Mouse (Mus musculus) thymus, postnatal 36 days (tissue): ENCODE data around the gene Mn1.
A peak's percentile ranks its signal among the peaks of the same experiment; 100 is the strongest.

Source experiments
- DNase-seq, 2 experiments: peaks; one replicate each; pipeline ENCODE4 v3.0.0; 2022; ENCODE audit warnings: mixed read lengths in 2 of 2

Gene Mn1

DNA sequence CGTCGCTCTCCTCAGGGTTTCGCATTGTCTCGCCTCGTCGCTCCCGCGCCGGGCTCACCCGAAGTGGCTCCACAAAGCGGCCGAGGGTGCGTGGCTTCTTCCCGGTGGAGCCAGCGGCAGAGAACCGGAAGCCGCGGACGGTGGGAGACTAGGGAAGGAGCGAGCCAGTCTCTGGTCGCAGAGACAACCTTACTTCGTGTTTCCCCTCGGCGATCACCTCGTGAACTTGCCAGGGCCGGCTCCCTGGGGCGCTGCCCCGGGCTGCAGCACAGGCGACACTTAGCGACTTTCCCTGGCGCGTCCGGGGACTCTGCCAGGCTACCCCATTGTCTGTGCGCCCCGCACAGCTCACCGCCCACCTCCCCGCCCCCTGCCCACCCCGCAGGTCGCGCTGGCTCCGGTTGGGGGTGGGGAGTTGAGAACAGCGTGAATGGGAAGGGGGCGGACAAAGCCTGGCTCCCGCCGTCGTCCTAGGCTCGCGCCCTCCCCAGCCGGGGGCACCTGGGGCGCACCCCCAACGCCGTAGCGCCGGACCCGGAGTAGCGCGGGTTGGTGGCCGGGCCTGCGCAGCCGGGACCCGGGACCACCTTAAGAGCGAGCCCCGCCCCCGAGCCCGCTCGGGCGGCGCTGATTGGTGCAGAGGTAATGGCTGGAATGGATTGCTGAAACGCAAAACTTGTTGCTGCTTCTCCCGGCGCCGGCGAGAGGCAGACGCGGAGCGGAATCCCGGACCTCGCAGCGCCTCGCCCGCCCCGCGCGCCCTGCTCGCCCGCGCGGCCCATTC lies at the start of gene Mn1:
TSS of gene Mn1 (plus strand) at position 772 of the 784 bp plus-strand sequence.
- peak; percentile 74 to 81 for DNase-seq

DNA sequence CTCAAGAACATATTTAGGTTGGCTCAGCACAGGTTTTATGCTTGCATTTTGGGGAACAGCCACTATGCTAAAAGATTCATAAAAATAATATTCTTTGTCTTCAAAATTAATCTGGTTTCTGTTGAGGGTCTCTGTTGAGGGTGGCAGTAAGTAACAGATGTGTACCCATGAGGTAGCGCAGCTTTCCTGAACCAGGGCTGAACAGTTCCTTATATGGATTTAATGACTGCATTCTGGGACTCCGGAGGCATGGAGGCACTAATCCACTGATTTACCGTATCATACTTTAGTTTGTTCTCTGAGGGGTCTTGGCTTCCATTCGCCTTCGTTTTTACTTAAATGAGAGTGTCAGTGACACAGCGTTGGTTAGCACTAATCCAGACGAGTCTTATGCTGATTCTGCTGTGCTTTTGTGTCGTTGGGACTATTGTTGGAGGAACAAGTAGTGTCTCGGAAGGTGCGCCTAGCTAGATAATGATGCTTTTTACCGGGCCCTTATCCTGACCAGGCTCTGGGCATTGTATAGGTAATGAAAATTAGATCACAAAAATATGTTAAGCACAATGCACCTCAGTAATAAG lies 49.1 kb upstream of the Mn1 start:
- DNase-seq, result no peak

DNA sequence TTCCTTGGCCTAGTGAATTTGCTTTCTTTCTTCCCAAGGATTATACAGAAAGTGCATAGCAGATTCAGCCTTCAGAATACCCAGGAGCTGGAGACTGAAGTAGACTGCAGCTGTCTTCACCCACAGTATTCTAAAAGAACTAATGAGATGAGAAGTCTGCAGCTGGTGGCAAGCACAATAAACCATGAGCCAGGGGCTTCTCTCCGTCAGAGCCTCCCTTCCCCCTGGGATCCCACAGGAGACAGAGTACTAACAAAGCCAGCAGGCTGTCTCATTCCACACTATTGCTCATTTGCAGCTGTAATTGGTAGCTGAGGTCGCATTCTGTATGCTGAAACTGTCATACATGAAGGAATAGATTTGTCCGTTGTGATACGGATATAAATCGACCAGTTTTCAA lies 48.6 kb upstream of the Mn1 start:
- no peak for DNase-seq

DNA sequence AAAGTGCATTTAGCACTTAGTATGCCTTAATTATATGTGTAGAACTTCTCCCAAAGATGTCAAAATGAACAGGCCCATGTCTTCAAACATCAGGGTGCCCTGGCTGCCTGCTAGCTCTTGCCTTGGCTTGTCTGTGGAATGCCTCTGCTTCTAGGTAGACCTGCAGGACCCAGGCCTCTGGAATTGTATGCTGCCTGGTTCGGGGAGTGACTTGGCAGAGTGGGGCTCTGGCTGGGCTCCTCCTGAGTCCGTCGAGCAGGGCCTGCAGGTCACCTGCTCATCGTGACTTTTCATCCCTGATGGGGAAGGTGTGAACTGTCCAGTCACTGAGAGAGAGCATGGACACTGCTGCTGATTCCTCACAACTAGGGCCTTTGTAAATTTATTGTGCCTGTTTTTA lies 41.5 kb upstream of the Mn1 start:
- no peak for DNase-seq

DNA sequence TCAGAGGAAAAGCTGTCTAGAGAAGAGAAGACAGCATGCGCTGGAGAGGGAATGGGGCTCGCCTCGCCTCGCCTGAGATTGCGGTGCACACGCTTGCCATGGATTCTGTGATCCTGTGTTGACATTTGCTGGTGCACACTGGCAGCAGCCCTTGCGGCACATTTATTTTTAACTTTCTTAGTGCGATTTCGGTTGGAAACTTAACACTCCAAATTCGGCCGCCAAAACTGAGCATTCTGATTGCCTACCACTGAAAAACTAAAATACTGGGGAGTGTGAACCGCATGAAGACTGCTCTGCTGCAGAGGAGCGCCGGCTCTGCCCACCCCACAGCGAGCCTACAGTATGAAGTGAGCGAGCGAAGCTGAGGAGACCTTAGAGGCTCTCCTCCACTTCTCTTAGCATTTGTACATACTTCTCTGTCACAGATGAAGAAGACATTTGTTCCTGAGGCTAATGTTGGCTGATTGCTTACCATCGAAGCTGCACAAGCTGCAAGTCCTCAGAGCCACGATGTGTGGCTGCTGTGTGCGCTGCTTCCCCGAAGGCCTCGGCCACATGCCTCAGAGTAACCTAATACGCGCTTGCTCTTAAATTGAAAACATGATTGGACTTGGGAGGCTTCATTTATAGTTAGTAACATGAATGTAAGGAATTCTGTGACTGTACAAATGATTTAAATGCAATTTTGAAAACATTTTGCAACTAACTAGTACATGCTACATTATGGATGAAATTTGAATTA lies 40.7 kb upstream of the Mn1 start:
- peak in 1 of 2 experiments; percentile 0 for DNase-seq

DNA sequence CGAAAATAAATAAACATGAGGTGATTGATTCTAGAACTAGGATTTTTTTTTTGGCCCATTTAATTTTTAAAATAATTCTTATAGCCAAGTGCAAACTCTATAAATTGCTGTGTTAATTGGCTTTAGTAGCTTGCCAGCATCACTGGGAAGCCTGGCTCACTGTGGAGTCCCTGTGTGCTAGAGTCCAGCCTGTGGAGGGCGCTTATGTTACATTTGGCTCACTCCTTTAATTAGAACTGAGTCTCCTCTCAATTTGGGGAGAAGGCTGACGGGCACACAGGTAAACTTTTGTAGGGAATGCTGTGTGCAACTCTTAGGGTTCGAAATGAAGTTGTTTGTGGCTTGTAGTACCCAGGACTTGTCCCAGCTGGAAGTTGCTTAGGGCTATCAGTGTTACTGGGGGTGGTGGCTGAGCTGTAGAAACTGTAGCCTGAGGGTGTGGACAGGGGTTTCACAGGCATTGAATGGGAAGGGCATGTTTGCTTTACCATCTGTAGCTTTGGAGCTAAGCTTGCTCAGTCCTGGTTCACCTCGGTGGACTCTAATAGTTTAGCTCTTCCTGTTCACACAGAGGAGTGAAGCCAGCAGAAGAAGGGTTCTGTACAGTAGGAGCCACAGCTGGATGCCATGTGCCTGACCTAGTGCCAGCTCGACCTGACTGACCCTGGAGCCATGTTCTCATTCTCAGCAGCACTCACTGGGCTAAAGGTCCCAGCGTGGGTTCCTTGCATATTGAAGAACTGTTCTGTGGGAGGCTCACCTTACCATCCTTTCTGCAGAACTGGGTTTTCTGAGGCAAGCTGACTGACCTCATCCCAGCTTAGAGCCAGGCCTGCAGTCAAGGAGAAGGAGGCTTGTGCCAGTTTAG lies 38.8 kb upstream of the Mn1 start:
- no peak for DNase-seq

DNA sequence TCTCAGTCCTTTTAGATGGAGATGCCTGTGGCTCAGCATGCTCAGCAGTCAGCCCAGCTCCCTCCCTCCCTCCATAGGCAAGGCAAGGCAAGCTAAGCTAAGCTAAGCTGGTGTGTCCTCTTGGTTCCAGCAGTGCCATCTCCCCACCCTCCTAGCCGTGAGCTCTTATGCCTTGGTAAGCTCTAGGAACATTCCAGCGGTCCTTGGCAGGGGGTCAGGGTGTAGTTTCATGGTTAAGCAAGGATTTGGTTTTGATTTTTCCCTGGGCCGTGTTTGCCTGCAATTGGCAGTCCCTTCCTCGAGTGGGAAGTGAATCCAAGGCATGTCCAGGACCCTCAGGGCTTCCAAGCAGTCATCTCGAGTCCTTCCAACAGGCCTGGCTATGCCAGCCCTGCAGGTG lies 33.8 kb upstream of the Mn1 start:
- DNase-seq, result no peak

DNA sequence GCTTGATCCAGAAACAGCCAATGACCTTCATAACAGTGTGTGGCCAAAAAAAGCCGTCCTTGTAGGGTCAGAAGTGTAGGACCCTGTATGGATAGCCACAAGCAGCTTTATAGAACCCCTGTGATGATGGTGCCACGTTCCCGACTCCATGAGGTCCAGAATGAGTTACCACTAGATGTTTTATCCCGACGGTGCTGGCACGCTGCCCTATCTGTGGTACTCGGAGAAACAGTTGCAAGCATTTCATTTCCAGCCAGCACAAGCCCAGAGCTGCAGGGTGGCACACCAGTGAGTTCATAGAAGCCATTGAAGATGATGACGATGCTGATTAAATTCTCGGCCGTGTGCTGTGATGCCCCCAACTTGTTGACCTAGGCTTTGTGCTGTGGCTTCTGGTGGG lies 26.3 kb upstream of the Mn1 start:
- no peak for DNase-seq

DNA sequence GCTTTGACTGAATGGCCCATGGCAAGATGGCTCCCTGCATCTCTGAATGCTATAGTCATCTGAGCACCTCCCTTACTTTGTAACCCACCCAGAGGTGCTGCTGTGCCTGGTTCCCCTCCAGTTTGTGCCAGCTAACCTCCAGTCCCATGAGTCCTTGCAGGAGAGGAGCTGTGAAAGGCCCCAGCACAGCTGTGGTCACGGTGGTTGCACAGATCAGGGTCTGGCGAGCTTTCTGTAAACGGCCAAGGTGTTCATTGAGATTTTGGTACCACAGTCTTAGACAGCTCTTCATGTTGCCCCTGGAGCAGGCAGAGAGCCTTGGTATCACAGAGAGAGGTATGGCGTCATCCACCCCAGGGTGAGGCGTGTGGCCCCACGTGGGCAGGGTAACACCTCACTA lies 25.7 kb upstream of the Mn1 start:
- DNase-seq, result no peak

DNA sequence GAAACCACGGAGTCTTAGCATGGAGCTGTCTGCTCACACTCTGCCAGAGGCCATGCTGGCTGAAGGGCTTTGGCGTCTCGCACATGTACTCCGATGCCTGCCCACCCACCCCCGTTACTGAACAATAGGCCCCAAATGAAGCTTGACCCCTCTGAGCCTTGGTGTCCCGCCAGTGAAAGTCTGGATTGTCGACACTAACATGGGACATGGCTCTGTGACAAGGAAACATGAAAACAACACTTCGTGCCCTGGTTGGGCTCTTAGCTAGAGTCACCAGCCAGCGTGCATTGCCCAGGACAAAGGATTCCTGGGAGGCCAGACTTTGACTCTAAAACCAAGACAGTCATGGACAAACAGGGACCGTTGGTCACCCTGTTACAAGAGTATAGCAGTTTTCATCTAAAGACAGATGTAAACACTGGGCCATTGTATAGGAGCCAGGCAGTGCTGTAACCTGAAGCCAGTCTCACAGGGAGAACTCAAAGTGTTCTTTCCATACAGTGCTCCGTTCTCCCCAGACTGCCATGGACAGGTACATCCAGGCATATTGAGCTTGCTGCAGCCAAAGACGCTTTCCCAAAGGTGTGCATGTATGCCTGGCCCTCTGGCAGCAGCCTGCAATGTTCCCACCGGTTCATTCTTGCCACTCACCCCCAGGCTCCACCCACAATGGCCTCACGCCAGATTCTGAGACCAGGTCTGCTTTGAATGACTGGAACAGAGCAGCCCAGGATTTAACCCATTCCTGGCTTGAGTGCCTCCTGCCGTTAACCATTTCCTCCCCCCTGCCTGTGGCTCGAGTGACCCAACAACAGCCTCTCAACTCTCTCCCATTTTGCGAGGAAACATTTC lies 23.6 kb upstream of the Mn1 start:
- no peak for DNase-seq

DNA sequence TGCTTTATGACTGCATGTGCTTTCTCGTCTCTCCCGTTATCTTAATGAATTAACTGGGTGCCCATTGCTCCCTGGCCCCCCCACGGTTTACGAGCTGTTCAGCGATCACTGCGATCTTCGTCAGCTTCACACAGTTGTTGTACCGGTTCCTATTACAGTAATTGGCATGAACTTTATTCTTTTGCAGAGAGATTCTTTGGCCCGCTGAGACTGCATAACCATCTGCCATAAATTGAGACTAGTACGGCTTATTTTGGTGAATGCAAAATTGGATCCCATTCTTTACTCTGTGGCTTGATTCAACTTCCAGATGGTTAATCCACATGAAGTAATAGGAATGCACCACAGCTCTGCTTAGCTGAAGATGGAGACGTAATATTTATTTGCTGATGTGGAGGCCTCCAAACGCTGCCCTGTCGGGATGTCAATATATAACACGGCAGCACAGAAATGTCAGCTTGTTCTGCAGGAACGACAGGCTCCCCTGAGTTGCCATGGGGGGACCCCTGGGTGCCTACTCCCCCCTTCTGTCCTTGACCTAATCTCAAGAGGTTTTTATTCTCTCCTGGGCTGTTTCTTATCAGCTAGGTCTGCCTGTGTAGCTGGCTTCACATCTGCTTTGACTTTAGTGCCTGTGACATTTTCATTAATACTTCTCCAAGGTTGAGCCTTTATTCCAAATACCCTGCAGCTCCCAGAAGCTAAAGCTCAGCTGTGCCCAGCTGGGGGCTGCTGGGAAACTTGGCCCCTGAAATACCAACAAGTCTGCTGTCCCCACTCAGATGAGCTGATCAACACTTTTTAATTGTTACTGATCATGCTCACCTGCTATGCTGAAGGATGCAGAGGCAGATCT lies 22.7 kb upstream of the Mn1 start:
- no peak for DNase-seq

DNA sequence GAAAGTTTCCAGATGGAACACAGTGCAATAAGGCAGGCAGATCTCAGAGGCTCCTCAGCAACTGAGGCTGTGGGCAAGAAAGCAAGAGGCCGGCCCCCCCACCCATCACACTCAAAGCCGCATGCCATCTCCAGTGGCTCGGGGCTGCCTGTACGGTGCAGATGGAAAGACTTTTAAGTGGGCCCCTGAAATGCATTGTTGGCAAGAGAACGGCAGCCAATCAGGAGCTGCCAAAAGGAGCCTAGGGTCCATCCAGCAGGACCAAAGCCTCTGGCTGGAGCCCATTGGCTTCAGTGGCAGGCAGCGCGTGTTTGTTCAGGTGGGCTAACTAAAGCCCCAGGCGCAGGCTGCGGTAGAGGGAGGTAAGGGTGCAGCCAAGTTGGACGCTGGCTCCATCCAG lies 21.4 kb upstream of the Mn1 start:
- DNase-seq, result no peak

DNA sequence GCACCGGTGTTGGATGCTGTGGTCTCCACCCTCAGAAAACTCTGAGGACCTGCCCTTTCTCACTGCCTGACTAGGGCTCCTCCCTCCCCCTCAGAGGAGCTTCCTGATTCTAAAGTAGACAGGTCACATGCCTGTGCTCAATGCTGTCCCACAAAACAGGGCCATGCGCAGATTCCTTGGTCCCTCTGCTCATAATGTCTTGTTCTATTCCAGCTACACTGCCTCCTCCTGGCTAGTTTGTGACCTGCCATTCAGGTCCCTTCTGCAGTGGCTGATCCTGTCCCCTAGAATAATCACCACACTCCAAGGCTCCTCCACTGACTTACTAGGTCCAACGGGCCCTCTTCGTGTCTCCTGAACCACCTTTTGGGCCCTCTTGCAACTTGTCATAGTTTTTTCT lies 21.0 kb upstream of the Mn1 start:
- no peak for DNase-seq

DNA sequence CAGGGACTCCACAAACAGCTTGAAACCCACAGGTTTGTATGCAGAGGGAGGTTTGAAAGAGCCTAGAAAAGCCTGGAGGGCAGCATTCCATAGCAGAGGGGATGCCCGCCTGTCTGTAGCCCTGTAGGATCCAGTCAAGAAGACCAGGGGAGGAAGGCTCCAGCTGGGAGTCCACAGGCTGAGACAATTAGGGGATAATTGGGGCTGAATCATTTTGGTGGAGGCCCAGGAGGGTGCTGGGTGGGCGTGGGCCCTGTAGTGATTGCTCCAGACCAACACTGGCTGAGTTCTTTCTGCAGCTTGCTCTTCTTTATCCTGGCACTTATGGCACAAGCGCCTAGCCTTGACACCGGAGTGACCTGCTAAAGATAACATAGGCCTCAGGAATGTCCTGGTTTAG lies 18.7 kb upstream of the Mn1 start:
- no peak for DNase-seq

DNA sequence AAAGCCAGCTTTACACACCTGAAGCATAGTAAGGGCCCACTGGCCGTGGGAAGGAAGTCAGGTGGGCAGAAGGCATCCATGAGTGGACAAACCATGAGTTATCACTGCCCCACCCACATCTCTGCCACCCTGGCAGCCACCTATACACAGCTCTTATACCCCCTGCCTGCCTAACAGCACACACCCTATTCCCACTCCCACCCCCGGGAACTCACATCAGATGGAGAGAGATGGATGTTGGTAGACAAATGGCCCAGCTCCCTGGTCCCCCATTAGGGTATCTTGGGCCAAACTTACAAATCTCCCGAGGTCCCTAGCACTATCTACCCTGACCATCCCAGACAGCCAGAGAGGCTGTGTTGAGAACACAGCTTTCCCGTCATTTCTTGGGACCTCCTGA lies 17.9 kb upstream of the Mn1 start:
- no peak for DNase-seq

DNA sequence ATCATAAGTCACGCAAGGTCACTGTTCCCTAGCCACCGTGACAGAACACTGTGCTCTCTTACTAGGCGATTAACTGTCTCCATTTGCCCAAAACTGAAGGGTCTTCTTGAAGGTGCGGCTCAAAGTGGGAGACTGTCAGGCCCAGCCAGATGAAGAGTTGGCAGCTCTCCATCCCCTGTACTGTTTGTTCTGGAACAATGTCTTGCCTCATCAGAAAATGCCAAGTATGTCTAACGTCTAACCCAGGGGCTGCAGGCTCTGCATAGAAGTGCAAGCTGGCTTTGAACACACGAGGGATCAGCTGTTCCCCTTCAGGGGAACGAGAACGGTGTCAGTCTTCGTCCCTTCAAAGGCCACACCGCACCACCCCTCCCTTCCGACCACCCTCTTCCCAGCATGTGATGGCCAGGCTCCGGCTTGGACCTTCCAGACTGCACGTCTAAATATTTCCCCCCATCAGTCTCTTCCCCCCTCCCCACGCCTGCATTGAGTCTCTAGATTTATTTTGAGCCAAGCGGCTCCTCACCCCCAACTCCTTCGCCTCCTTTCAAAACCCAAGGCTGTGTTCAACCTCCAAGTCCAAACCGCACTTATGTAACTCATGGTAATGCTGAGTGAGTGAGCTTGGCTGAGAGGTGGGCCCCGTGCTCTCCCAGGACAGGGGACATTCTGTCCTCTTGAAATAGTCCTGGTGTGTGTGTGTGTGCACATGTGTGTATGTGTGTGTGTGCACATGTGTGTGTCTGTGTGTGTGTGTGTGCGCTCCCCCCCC lies 15.1 kb upstream of the Mn1 start:
- no peak for DNase-seq

DNA sequence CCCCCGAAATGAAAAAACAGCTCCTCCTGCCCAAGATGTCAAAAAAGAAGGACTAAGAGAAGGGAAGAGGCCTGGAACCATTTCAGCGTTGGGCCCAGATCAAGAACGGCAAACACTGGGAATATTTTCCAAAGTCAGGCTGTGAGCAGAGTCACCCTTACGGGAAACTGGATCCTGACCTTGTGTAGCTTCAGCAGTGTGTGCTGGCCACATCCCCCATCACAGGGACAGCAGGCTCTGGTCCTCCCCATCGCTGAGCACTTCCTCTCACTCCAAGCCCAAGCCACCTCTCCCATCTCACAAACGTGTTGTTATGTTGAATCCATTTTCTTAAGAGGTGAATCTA lies 14.5 kb upstream of the Mn1 start:
- no peak for DNase-seq

DNA sequence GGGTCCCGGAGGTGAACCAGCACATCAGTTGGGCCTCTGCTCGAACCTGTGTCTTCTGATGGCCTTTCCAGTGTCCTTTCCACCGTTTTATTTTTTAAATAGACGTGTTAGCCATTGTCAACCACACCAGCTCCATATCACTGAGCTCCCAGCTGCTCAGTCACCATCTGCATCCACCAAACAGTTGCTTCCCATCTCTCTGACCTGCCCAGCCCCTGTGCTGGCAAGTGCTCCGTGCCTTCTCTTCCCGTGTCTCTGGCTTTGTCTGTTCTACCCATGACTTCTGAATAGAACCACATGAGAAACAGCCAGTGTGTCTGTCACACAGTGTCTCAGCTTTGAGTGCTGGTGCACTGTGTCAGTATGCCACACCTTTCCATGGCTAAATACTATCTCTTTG lies 12.4 kb upstream of the Mn1 start:
- no peak for DNase-seq

DNA sequence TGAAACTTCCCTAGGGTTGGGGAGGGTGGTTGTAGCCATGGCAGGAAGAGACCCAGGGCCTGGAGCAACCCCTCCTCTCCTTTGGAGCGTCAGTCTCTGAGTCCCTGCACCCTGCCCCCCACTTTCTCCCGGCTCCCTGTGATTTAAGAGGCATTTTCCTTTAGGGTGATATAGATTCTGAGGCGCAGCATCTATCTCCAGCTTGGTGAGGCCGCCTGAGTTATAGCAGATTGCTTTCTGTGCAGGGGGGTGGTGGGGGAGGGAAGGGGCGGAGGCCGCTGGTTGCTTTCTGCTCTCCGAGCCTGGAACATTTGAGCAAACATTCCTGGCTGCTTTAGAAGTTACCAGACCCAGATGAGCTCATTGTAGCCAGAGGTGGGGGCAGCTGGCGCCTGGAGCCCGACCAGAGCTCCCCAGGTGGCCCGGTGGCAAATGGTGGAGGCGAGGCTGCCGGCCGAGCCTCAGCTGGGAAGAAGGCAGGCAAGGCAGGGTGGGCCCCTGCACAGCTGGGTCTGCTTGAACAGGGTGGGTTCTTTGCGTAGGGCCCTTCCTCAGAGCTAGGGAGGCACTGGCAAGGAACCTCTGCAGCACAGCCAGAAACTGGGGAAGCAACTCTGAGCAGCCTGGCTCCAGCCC lies 8.6 kb upstream of the Mn1 start:
- no peak for DNase-seq
